Mouse (Mus musculus) lung, postnatal 0 days (tissue): ENCODE measurements around the gene Trem1.

Source experiments
- CTCF ChIP-seq: IDR thresholded peaks from 2 replicates; pipeline ENCODE4 v1.5.1; 2016; ENCODE audit warnings: antibody characterized with exemption, mild to moderate bottlenecking
- EP300 ChIP-seq: IDR thresholded peaks from 2 replicates; pipeline ENCODE4 v1.6.1; 2016; ENCODE audit warnings: antibody characterized with exemption, mild to moderate bottlenecking, control low read depth

DNA sequence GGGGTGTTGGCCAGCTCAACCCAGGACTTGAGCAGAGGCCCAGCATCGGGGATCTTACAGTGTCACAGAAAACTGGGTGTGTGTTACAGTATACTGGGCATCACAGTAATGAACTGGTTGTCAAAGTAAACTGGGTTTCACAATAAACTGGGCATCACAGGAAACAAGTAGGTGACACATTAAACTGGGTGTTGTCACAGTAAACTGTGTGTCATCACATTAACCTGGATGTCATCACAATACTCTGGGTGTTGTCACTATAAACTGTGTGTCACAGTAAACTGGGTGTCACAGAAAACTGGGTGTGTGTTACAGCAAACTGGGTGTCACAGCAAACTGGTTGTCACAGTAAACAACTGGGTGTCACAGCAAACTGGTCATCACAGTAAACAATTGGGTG lies 17.1 kb upstream of the Trem1 start:
- TF ChIP-seq CTCF (no peak), EP300 (no peak)
